Mouse (Mus musculus) cerebellum, adult 2 months (tissue): Measurements from ENCODE around the gene Gm21954.

ENCODE experiments used
- CTCF ChIP-seq: fragments of 200-500 bp; IDR thresholded peaks from 2 replicates; pipeline ENCODE4 v1.5.1; 2011; ENCODE audit warnings: low read depth, mild to moderate bottlenecking, control low read depth, low read length, moderate library complexity, borderline replicate concordance; ENCODE audit not compliant: insufficient read depth
- POLR2A ChIP-seq: fragments of 200-500 bp; IDR thresholded peaks from 2 replicates; pipeline ENCODE4 v1.6.1; 2011; ENCODE audit warnings: low read length, control low read depth, borderline replicate concordance; ENCODE audit not compliant: insufficient read depth

DNA sequence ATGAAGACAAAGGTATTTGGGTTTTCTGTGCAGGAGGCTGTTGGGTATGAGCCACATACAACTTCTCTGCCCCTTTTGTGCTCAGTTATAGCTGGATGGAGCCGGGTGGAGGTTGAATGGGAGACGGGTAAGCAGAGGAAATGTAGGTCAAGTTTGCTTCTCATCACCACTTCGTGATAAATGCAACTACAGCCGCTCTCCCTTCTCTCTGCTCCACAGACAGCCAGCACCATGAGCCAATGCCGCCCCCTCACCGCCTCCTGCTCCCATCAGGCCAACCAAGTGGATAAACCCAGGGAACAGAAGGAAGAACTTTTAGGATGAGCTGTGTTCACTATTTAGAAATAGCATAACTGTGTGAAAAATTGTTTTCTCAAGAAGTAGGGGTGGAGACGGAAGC, 4.7 kb upstream of the Gm21954 start:
- TF ChIP-seq POLR2A = no peak
- no peak for TF ChIP-seq CTCF
